Mouse (Mus musculus): ENCODE measurements around the gene Mafk.
A peak's percentile ranks its signal among the peaks of the same experiment; 100 is the strongest.
"Not testable (repeated sequence)": the region's sequence is repeated elsewhere in the genome, so short reads cannot be mapped to it uniquely, and the experiment has no call there.

Gene Mafk

DNA sequence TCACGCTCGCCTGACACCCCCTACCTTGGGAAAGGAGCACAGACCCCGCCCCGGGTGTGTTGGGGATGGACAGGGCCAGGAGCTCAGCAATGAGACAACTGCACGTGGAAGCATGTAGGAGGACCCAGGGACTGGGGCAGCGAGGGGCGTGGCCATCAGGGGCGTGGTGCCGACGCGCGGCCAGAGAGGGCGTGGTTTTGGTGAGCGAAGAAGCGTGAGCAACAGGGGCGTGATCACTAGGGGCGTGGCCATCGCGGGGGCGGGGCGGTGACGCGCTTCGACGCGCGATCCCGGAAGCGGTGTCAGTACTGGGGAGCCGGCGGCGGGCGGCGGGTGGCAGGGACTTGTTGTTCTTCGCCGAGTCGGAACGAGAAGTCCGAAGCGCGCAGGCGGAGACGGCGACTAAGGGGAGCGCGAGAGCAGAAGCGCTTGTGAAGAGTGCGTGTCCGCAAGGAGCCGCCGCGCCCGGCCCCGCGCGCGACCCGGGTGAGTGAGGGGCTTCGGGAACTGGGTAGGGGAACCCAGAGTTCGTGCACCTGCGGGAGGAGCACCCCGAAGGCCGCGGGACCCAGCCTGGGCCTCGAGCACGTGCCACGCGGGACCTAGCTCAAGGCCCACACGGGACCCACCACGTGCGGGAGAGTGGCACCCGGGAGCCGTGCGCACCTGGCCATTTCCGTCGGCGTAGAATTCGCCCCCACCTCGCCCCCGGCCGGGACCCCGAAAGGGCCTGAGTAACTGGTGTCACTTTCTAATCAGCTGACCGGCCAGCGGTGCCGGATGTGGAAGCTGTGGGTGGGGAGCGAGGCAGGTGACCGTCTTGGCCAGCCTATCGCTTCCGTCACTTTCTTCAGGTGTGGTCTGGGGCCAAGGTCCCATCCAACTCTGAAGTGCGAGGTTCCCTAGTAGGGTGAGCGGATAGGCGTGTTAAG lies at the start of gene Mafk:
Mafk (plus strand) TSS at position 287 of the 932 bp plus-strand sequence.
- DNase-seq (ENCODE audit: low spot score in 2 of 2): peak; percentile 84 to 89

DNA sequence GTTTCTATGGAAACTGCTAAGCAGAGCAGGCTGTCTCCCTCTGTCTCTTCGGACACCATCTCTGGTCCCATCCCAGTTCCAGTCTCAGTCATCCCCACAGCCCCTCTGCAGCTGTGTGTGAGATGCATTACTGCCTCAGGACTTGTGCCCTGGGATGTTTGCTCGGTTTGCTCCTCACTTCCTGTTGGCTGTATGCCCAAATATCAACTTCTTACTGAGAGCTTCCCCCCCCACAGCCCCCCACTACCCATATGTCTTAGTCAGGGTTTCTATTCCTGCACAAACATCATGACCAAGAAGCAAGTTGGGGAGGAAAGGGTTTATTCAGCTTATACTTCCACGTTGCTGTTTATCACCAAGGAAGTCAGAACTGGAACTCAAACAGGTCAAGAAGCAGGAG lies 48.7 kb upstream of the Mafk start:
- not testable (repeated sequence) for DNase-seq (ENCODE audit: low spot score in 2 of 2)

DNA sequence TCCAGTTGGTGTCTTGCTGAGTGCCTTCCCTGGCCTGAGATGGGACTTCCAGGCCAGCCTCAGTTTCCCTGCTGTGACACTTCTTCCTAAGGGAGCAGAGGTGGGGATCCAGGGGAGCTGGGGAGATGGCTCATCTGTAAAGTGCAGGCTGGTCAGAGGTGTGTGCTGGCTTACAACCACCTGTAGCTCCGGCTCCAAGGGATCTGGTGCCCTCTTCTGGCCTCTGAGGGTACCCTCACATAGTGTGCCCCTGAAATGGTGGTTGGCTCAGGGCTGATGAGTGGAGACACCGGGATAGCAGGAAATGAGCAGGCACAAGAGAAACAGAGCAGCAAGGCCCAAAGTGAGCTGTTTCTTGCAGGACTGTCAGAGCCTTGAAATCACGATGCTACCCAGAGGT lies 45.5 kb upstream of the Mafk start:
- peak in 1 of 2 experiments; percentile 44 for DNase-seq (ENCODE audit: low spot score in 2 of 2)

DNA sequence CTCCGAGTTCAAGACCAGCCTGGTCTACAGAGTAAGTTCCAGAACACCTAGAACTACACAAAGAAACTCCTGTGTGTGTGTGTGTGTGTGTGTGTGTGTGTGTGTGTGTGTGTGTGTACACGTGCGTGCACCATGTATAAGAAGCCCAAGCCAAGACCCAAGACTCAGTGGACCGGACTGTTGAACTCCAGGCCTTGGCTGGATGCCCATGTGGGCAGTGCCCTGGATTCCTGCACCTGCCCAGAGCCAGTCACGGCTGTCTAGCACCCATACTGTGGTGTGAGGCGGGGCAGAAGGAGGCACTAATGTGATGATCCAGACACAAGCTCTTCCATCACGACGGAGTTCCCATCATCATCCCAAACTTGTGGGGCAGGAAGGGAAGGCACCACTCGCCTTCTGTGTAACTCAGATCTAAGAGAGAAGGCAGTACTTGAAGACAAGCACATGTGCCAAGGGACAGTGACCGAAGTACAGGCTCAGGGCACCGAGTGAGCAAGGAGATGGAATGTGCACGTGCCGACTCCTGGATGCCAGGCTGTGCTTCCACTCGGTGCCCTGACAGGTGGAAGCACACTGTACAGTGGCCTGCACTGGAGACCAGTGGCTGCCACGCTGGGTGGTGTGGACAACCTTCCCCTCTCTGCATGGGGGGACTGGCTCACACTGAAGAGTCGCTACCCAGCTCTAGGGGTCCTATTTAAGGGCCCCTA lies 41.7 kb upstream of the Mafk start:
- no peak for DNase-seq (ENCODE audit: low spot score in 2 of 2)

DNA sequence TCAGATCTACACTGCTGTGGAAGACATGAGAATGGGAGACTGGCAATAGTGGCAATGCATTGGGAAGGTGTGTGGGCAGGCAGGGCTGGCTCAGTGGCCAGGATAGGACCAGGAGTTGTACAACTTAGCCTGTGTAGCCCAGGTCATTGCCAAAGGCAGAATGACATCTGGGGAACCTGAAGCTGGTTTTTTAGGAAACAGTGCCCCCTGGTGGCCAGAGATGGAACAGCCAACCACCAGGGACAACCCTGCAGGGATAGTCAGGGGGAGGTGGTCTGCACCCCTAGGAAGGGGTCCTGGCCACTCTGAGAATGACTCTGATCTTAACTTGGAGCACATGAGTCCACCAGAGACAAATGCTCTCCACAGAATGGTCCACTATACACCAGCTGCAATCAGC lies 40.8 kb upstream of the Mafk start:
- peak; percentile 59 to 67 for DNase-seq (ENCODE audit: low spot score in 2 of 2)

DNA sequence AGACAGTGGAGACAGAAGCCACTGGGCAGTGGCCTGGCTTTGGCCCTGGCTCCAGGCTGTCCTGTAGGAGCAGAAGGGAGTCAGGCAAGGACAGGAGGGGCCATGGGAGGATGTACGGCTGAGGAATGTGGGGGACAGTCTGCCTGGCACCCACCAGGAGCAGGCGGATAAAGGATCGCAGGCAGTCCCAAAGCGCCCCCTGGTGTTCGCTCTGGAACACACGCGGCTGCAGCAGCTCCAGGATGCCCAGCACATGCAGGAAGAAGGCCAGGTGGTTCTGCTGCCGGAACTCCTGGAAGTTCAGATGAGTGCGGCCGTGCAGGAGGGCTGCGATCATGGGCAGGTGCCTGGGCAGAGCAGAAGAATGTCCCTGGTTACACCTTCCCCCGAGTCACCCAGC lies 36.6 kb upstream of the Mafk start:
- DNase-seq (ENCODE audit: low spot score in 2 of 2): peak in 1 of 2 experiments; percentile 51

DNA sequence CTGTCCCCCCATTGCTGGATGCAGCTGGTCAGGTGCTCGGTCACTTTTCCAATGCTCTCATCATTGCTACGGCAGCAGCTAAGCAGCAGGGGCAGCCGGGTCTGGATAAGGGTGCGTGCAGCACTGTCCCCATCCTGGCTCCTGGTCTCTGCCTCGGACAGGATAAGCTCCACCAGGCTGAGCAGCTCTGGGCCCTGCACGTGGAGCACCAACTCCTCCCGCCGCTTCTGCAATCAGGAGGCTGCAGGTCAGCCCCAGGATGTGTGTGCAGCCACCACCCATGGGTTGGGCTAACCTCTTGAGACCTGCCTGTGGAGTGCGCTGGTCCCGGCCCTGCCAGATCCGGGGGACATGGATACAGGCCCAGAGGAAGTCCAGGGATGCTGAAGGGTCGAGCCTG lies 35.2 kb upstream of the Mafk start:
- DNase-seq (ENCODE audit: low spot score in 2 of 2): no peak

DNA sequence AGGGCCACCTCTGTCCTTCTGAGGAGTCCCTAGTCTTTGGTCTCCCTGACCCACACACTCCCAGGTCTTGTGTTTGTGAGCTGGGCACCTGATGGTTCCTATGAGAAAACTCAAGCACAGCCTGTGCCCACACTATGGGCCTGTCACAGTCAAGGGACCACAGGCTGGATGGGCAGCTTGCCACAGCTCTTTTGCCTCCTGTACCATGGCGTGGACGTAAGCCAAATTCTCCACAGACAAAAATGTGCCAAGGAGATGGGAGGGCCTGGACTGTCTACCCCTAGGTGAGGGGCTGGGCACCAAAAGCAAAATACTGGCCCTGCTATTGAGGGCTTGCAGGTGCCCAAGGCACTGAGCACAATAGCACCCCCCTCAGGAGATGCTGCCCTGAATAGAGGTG lies 34.7 kb upstream of the Mafk start:
- DNase-seq (ENCODE audit: low spot score in 2 of 2): no peak

DNA sequence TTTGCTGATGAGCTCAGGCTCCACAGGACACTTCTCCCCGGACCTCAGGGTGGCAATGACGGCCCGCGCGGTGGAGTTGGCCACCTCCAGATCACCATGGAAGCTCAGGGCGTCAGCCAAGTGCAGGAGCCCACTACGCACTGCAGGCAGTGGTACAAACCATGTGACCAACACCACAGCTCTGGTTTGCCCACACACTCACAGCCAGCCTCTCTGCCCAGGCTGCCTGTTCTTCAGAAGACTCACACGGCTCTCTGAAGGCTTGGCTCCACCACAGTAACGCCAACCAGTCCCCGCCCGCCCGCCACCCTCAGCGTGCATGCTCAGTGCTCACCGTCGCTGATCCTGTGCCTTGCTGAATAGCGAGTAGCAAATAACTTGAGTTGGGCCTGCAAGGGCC lies 33.2 kb upstream of the Mafk start:
- peak in 1 of 2 experiments; percentile 50 for DNase-seq (ENCODE audit: low spot score in 2 of 2)

DNA sequence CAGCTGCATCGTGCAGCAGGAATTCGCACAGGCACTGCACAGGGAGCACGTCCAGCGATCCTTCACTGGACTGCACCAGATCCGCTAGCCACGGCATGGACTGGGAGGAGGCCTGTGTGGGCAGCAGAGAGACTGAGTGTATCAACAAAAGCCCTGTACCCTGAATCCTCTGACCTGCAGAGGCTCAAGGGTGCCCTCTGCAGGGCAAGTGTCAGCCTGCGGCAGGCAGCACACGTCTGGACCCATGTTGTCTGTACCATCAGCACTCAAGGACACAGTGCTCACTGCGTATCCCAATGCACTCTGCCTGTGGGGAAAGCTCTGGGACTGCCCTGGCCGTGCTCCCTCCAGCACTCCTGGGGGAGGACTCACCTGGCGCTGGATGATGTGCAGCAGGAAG lies 27.0 kb upstream of the Mafk start:
- DNase-seq (ENCODE audit: low spot score in 2 of 2): no peak

DNA sequence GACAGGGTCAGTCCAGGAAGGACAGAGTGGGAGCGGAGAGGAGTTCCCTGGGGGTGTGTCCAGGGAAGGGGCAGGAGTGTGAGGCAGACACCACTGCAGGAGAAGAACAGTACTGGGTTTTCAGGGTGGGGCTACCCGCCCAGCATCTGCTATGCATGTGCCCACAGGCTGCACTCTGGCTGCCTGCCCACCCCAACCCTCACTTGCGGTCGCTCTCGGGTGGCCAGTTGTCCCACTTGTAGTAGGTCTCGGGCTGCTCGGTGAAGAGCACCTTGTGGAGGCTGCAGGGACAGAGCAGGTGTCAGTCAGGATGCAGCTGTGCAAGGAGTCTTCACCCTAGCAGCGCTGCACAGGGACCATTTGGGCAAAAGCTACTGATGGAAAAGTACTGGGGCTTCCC lies 23.1 kb upstream of the Mafk start:
- DNase-seq (ENCODE audit: low spot score in 2 of 2): no peak

DNA sequence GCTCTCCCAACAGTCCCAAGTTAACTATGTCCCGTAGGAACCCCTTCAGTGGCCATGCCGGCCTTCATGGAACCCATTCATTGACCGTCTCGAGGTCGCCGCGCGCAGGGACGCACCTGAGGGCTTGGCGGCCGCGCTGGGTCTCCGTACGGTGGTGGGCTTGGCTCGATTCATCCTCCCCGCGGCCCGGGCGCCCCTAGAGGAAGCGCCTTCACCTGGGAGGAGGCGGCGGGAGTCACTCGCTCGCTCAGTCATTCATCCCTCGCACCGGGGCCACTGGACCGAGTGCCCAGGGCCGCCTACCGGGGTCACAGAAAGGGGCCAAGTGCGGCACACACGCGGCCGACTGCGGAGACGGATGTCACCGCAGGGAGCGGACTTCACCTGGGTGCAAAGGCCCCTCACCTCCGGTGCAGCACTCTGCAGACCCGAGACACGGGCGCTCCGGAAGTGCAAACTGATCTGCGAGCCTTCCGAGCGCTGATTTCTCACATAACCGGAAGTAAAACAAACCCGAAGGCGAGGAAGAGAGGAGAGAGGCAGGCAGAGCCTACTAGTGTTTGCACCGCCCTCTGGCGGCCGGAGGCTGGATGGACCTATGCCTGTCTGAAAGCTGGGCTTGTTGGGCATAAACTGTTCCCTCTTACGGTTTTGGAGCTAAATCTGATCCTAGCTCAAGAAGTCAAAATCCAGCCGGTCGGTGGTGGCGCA lies 15.9 kb upstream of the Mafk start, which contains the start of gene Ints1:
Ints1 (minus strand) TSS at position 459 of the 711 bp plus-strand sequence.
- peak; percentile 96 to 97 for DNase-seq (ENCODE audit: low spot score in 2 of 2)

DNA sequence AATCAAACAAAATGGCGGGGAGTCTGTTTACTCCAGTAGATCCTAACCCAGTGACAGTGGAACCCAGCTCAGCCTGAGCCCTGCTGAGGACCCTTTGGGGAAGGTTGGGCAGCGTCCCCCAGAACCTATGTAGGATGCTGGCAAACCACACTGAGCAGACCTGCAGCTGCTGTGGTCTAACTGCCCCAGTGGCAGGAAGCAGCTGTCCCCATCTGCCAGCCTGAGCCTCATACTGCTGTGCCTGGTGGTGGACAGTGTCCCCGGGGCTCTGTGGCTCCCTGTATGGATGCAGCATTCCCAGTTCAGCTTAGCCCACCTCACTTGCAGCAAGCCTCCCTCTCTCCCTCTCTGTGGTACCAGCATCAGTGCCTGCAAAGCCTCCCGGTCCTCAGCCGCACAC lies 14.3 kb upstream of the Mafk start:
- no peak for DNase-seq (ENCODE audit: low spot score in 2 of 2)

DNA sequence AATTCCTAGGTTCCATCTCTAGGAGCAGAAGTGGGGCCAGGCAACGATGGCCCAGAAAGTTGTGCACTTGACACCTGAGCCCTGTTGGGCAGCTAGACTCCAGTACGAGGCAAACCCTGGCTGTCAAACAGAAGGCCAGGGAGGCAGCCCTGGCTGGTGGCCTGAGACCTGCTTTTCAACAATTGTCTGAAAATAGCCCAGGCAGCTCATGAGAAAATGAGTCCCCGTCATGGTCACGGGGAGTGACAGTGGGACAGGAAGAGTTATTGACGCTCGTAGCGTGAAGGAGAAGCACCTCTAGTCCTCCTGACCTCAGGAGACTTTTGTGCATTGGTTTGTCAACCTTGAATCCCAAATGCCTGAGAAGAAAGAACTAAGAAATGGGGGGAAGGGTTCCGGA lies 9.9 kb upstream of the Mafk start:
- DNase-seq (ENCODE audit: low spot score in 2 of 2): no peak

DNA sequence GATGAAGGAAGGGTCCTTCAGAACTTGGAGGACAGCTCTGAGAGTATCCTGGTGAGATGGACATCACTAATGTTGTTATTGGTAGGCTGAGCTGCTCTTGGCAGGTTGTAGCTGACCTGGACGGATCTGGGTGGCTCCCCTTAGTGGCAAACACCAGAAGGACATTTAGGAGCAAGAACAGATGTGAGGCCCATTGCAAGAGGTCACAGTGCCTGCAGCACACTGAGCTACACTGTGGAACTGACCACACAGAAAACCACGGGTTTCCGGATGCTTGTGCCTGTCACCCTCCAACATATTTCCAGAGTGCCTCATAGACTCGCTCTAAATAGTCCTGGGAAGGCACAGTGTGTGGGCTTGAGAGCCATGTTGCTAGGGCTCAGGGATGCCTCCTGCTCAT lies 1.8 kb upstream of the Mafk start:
- DNase-seq (ENCODE audit: low spot score in 2 of 2): no peak

DNA sequence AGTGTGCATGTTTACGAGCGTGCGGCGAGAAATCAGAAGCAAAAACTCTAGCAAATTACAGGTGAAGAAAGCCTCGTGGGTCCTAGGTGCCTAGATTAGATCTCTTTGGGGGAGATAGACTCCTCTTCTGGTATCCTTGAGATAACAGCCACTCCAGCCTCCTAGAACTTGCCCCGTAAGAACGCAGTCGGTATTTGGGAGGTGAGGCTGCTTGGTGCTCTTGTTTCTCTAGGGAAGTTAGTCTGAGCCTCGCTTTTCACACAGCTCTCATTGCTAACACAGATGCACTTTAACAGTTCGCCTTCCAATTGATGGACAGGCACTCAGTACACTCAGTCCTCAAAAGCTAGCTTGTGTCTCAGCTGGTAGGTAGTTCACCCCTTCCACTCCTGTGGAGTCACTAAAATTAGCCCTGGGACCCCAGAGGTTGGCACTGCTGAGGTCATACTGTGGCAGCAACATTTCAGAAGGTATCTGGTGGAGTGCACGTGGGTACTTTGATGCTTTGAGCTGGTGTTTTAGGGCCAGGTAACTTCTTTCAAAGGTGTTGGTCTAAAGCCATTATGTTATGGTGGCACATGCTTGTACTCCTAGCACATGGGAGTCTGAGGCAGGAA lies 954 bp downstream of the Mafk start:
- DNase-seq (ENCODE audit: low spot score in 2 of 2): no peak

DNA sequence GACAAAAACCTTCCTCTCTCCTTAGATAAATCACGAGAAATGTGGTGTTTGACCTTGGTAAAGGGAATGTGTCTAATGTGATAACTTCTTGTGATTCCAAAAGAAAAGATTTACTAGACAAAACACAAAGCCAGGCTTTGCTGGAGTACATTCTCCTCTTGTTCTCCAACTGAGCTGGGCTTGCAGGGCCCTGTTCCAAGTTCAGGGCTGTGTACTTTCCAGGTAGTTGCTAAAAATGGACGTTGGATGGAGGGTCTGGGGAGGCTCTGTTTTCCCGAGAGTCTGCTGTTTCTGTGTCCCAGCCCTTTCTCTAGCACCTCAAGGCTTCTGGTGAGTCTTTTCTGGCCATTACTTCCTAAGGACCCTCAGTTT lies 1.6 kb downstream of the Mafk start:
- no peak for DNase-seq (ENCODE audit: low spot score in 2 of 2)

DNA sequence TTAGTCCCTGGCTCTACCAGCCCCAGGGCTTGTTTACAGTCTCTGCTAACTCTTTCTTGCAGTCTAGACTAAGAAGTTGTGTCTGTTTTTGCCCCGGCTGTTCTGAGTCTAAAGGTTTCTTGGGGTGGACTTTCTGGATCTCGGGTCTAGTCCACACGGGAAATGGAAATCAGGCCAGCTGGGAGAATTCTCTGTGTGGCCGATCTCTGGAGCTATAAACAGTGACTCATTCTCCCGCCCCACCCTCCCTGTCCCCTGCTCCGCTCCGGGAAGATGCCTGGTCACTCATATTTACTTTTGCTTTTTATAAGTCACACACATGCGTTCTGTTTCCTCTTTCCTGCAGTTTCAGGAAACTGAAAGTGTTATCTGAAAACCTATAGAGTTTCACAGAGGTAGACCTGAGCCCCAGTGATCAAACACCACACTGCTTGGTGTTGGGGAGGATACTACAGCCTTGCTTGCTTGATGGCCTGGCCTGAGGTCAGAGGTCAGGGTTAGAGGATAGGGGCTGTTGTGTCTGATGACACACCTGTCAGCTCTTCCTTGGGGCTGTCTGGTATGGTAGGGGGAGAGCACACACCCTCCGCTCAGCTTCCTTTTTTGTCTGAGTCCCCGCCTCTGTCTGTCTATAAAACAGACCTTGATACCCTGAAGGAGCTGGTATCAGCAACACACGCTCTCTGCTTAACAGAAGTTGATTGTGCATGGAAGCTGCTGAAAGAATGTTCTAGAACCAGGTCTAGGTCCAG lies 2.2 kb downstream of the Mafk start:
- DNase-seq (ENCODE audit: low spot score in 2 of 2): no peak

DNA sequence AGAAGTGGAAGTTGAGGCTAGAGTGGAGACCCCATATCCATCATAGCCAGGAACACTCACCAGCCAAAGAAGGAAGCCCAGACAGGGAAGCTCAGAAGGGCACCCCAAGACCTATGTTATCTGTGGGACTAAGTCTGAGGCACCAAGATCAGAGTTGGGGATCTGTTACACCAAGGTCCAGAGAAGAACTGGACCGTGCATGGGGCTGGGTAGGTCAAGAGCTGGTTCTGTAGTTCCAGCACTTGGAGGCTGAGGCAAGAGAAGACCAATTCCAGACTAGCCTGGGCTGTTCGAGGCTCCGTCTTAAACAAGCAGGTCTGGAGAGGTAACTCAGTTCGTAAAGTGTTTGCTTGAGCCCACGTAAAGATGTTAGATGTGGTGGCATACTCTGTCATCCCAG lies 2.8 kb downstream of the Mafk start:
- no peak for DNase-seq (ENCODE audit: low spot score in 2 of 2)

DNA sequence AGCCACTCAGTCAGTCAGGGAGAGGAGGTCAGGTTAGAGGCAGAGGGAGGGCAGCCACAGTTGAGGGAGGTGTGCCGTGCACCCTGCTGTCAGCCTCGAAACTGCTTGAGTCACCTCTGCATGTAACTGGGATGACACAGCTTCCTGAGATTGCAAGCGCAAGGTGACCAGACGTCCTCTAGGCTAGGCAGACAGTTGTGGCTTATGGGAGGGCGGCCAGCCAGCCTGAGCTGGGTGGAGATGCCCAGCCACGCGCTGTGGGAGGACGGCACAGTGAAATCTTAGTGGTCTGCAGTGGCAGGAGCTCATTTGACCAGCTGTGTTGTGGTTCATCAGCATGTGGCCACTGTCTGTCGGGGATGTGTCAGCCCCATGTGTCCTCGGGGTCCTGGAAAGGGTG lies 3.6 kb downstream of the Mafk start:
- no peak for DNase-seq (ENCODE audit: low spot score in 2 of 2)

DNA sequence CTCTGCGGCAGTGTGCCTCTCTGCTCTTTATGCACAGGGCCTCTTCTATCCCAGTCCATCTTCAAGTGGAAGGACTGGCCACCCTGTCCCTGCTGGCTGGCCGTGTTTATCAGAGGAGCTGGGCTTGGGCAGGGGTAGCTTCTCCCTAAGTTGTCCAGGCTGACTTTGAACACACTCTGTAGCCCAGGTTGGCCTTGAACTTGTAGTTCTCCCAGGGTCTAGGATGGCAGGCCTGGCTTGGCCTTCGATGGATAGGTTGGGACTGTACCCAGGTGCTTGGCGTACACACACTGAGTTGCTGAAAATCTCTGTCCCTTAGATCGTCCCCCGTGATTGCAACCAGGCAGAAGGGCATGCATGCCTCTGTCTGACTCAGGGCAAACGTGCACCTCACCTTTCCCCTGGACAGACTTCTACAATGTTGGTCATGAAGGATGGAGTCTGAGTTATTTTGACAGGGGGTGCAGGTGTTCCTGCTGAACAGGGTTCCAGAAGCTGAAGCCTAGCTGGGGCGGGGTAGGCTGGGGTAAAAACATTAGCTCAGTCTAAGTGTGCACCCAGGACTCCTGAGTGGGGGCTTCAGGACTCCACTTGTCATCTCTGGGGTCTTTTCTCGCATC lies 4.8 kb downstream of the Mafk start:
- DNase-seq (ENCODE audit: low spot score in 2 of 2): no peak

Data from frontal cortex, postnatal 25 days (tissue).